Mouse (Mus musculus) cerebellum, adult 2 months (tissue): Measurements from ENCODE around the gene Notch2.

Experiments
- CTCF ChIP-seq: fragments of 200-500 bp; IDR thresholded peaks from 2 replicates; pipeline ENCODE4 v1.5.1; 2011; ENCODE audit warnings: low read depth, mild to moderate bottlenecking, control low read depth, low read length, moderate library complexity, borderline replicate concordance; ENCODE audit not compliant: insufficient read depth
- POLR2A ChIP-seq: fragments of 200-500 bp; IDR thresholded peaks from 2 replicates; pipeline ENCODE4 v1.6.1; 2011; ENCODE audit warnings: low read length, control low read depth, borderline replicate concordance; ENCODE audit not compliant: insufficient read depth

GRCm38 (mm10) chr3:98067852-98068491 is 54.6 kb downstream of the Notch2 start:
- no peak for TF ChIP-seq POLR2A
- no peak for TF ChIP-seq CTCF
